Mouse (Mus musculus): ENCODE data around the gene Gm3460. TPM values are rescaled to one million over a fixed set of nuclear protein-coding genes. Genes with fewer than 3 reads are reported as not detected.

Gene Gm3460
- polyA plus RNA-seq (2014; fragmentation: Illumina TruSeq; extraction: RNeasy Lipid Tissue Mini Kit (QIAGEN cat#74804)): not detected

GRCm38 (mm10) chr14:6622318-6622717 is at the start of gene Gm3460:
Gm3460 (minus strand) TSS chr14:6622418.

GRCm38 (mm10) chr14:6590513-6590912 is 31.7 kb downstream of the Gm3460 start, which contains the start of gene Gm3629:
Gm3629 (minus strand) TSS chr14:6590613.

Other genes with a start within 250 kb of the Gm3460 start
- gene Gm16440, start 232.1 kb downstream of the Gm3460 start, polyA plus RNA-seq (2014; fragmentation: Illumina TruSeq; extraction: RNeasy Lipid Tissue Mini Kit (QIAGEN cat#74804)): not detected
- gene Gm3591, start 209.9 kb downstream of the Gm3460 start, polyA plus RNA-seq (2014; fragmentation: Illumina TruSeq; extraction: RNeasy Lipid Tissue Mini Kit (QIAGEN cat#74804)): 0.31 TPM
- gene Gm3594, start 177.8 kb downstream of the Gm3460 start, polyA plus RNA-seq (2014; fragmentation: Illumina TruSeq; extraction: RNeasy Lipid Tissue Mini Kit (QIAGEN cat#74804)): not detected
- gene Gm8356, start 85.1 kb downstream of the Gm3460 start, polyA plus RNA-seq (2014; fragmentation: Illumina TruSeq; extraction: RNeasy Lipid Tissue Mini Kit (QIAGEN cat#74804)): not detected
- gene Gm3629, start 31.8 kb downstream of the Gm3460 start, polyA plus RNA-seq (2014; fragmentation: Illumina TruSeq; extraction: RNeasy Lipid Tissue Mini Kit (QIAGEN cat#74804)): not detected
- gene Gm10251, start 61.8 kb upstream of the Gm3460 start, polyA plus RNA-seq (2014; fragmentation: Illumina TruSeq; extraction: RNeasy Lipid Tissue Mini Kit (QIAGEN cat#74804)): not detected
- gene Gm8050, start 97.8 kb upstream of the Gm3460 start, polyA plus RNA-seq (2014; fragmentation: Illumina TruSeq; extraction: RNeasy Lipid Tissue Mini Kit (QIAGEN cat#74804)): not detected
- gene Gm3636, start 119.9 kb upstream of the Gm3460 start, polyA plus RNA-seq (2014; fragmentation: Illumina TruSeq; extraction: RNeasy Lipid Tissue Mini Kit (QIAGEN cat#74804)): 4.5 TPM
- not detected for gene Gm8362, start 152.0 kb upstream of the Gm3460 start, polyA plus RNA-seq (2014; fragmentation: Illumina TruSeq; extraction: RNeasy Lipid Tissue Mini Kit (QIAGEN cat#74804))
- gene Gm3642, start 217.9 kb upstream of the Gm3460 start, polyA plus RNA-seq (2014; fragmentation: Illumina TruSeq; extraction: RNeasy Lipid Tissue Mini Kit (QIAGEN cat#74804)): not detected